Mouse (Mus musculus) kidney, postnatal 0 days (tissue): Measurements from ENCODE around the gene Dap3. TPM values are rescaled to one million over a fixed set of nuclear protein-coding genes. Genes with fewer than 3 reads are reported as not detected.

ENCODE experiments used
- ATAC-seq: fragments of 200-750 bp; cut with Nextera tagmentation; replicated peaks from 2 replicates; pipeline ENCODE4 v1.8.0; 2017; ENCODE audit warnings: low read depth, moderate number of reproducible peaks, moderate TSS enrichment, moderate library complexity; ENCODE audit not compliant: low FRiP score
- DNase-seq: peaks from one replicate; pipeline ENCODE4 v3.0.0-alpha.2; 2016; ENCODE audit warnings: low spot score
- H3K27ac ChIP-seq: fragments of 300-500 bp; sonication (generic); 2 replicates; pipeline ENCODE4 v1.5.1; 2014; ENCODE audit warnings: mild to moderate bottlenecking
- H3K27me3 ChIP-seq: fragments of 300-500 bp; sonication (generic); 2 replicates; pipeline ENCODE4 v1.6.1; 2014; ENCODE audit warnings: low read length, mixed read lengths; ENCODE audit not compliant: insufficient read depth
- H3K36me3 ChIP-seq: fragments of 300-500 bp; sonication (generic); 2 replicates; pipeline ENCODE4 v1.6.1; 2014; ENCODE audit warnings: low read length, mixed read lengths; ENCODE audit not compliant: insufficient read depth
- H3K4me1 ChIP-seq: fragments of 300-500 bp; sonication (generic); replicated peaks from 2 replicates; pipeline ENCODE4 v1.6.1; 2014; ENCODE audit warnings: antibody characterized with exemption, low read length, mixed read lengths; ENCODE audit not compliant: insufficient read depth
- H3K4me2 ChIP-seq: fragments of 300-500 bp; sonication (generic); 2 replicates; pipeline ENCODE4 v1.6.1; 2014; ENCODE audit warnings: mild to moderate bottlenecking, low read length, moderate library complexity, mixed read lengths
- H3K4me3 ChIP-seq: fragments of 300-500 bp; sonication (generic); replicated peaks from 2 replicates; pipeline ENCODE4 v1.5.1; 2014; ENCODE audit warnings: low read depth, low read length
- H3K9ac ChIP-seq: fragments of 300-500 bp; sonication (generic); 2 replicates; pipeline ENCODE4 v1.6.1; 2014; ENCODE audit warnings: low read depth, low read length
- H3K9me3 ChIP-seq: fragments of 300-500 bp; sonication (generic); replicated peaks from 2 replicates; pipeline ENCODE4 v1.6.1; 2016; ENCODE audit warnings: low read length, inconsistent platforms, mixed read lengths
- CTCF ChIP-seq: IDR thresholded peaks from 2 replicates; pipeline ENCODE4 v1.5.1; 2016; ENCODE audit warnings: antibody characterized with exemption, low read depth, mild to moderate bottlenecking, moderate library complexity
- WGBS: fragments of 180-500 bp; shearing (Covaris S2); extraction: QIAGEN DNeasy Blood & Tissue Kit; methylation state at CpG from one replicate; pipeline ENCODE4 v1.1.7; 2014; 5-methylcytosine and 5-hydroxymethylcytosine counted together
- polyA plus RNA-seq: library from polyadenylated mRNA; unstranded; fragments of >200 nt; fragmentation: Nextera tagmentation; extraction: Ambion mirVana; gene quantifications from 2 replicates; pipeline ENCODE4 v1.2.1, GENCODE M21; 2015

Gene Dap3
- polyA plus RNA-seq, 1 experiment from 2014 or later: 150 TPM

DNA sequence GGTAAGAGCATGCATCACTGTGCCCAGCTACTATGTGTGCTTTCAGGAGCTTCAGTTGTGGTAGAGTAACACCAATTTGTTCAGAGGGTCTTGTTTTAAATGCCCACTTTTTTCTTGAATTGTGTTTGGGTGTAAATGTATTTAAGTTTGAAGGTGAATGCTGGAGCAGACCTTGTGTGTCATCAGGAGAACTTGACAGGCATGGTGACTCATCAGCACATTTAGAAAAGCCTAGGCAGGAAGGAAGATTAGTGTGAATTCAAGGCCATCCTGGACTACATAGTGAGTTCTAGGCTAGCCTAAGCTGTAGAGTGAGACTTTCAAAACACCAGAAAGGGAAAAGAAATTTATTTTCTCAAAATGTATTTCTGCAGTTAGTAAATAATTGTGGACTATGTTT, 2.8 kb upstream of the Dap3 start:
- Histone ChIP-seq H3K4me3 (no peak overlapping the region), H3K27me3 (no peaks in the 10 kb centered on the region), H3K4me2 (no peak overlapping the region), H3K36me3 (no peaks in the 10 kb centered on the region), H3K4me1 (peaks cover 5% of the 10 kb centered on the region; the same call in 1 of the 2 replicates), H3K27ac (no peak overlapping the region), H3K9me3 (no peaks in the 10 kb centered on the region), H3K9ac (no peak overlapping the region)
- no peak for TF ChIP-seq CTCF
- DNase-seq: no peak
- ATAC-seq: no peak

DNA sequence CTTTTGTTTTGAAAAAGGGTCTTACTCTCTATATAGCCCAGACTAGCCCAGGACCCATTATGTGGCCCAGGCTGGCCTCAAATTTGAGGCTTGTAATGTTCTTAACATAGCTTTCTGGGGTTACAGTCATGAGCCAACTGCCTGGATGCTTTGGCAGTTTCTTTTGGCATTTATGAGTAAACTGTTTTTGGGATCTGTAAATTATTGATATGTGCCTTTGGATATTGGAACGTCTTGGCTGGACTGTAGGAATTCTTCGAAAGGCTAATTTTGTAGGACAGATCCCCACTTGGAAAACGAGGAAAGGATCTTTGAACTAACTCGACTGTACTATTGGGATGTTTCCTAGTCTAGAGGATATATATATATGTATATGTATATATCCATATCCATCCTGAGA, 2.3 kb upstream of the Dap3 start:
- 70% methylated on average over 4 of the region's 4 CpGs for WGBS
- TF ChIP-seq CTCF: no peak
- peaks cover 6% of the 10 kb centered on the region; the same call in 1 of the 2 replicates for H3K4me1 ChIP-seq
- ATAC-seq (no peak), DNase-seq (no peak)
- H3K9ac ChIP-seq: no peak overlapping the region
- H3K4me2 ChIP-seq: no peak overlapping the region
- H3K9me3 ChIP-seq: no peaks in the 10 kb centered on the region
- H3K36me3 ChIP-seq: no peaks in the 10 kb centered on the region
- H3K4me3 ChIP-seq: no peak overlapping the region
- no peak overlapping the region for H3K27ac ChIP-seq
- no peaks in the 10 kb centered on the region for H3K27me3 ChIP-seq

DNA sequence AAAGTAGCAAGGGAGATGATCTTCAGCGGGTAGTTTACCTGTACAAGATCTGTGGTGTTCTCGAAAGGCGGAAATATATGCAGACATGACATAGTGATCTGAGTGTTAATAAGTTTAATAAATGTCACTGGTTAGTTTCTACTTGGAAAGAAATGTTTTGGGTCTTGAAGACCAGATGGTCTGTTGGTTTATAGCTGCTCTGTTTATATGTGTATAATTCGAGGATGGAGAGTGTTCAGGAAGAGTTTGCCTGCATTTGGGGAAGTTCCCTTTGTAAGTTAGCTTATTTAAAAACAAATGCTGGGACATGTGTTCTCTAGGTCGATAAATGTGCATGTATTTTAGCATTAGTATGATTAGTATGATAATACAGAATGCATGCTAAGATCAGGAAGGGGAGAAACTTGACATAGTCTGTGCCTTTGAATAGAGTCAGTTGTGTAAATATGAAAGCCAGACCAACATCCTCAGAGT, 383 bp upstream of the Dap3 start:
- Histone ChIP-seq H3K9me3 (no peaks in the 10 kb centered on the region), H3K4me1 (peaks cover 6% of the 10 kb centered on the region; the same call in 1 of the 2 replicates), H3K36me3 (no peaks in the 10 kb centered on the region), H3K27ac (peak overlapping the region; percentile 99), H3K9ac (peak overlapping the region; percentile 80), H3K4me2 (peak overlapping the region; percentile 71), H3K27me3 (no peaks in the 10 kb centered on the region), H3K4me3 (peak overlapping the region; percentile 91)
- under 1% methylated on average over 5 of the region's 5 CpGs for WGBS
- ATAC-seq (no peak), DNase-seq (no peak)
- no peak for TF ChIP-seq CTCF

DNA sequence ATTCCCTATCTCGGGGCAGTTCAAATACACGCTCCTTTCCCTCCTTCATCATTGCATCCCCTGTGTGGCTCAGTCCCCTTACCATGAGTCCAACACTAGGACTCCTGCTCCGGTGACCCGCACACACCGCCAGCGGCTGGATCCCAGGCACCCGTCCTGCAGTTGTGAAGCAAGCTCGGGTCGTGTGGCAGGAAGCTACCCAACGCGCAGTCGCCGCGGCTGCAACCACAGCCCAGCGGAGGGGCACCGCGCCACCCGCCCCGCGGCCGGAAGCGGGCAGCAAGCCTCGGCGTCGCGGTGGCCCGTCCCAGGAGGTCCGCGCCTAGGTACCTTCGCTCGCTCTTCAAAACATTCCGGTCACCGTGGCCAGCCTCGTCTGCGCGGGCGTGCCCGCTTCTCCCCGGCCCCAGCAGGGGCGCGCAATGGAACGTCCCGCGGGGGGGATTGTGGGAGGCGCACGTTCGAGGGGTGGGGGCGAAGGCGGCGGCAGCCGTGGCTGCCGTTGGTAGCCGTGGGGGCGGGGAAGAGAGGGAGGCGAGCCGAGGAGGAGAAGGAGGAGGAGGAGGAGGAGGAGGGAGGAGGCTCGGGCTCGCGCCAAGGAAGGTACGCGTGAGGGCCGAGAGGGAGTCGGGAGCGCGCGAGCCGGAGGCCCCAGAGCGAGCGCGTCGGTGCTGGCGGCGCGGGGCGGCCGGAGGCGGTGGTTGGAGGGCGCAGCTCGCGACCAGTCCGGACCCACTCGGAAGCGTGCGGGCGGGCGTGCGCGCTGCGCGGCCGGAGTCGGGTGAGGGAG, 1.0 kb downstream of the Dap3 start:
- DNase-seq: peak; percentile 96
- ATAC-seq: peak; percentile 90
- H3K4me2 ChIP-seq: peak overlapping the region; percentile 71
- TF ChIP-seq CTCF: no peak
- 0% methylated on average over 65 of the region's 92 CpGs for WGBS
- peak overlapping the region; percentile 99 for H3K27ac ChIP-seq
- H3K9ac ChIP-seq: peak overlapping the region; percentile 80
- H3K9me3 ChIP-seq: no peaks in the 10 kb centered on the region
- H3K4me1 ChIP-seq: peaks cover 6% of the 10 kb centered on the region; the same call in 1 of the 2 replicates
- H3K36me3 ChIP-seq: no peaks in the 10 kb centered on the region
- H3K27me3 ChIP-seq: no peaks in the 10 kb centered on the region
- peak overlapping the region; percentile 91 for H3K4me3 ChIP-seq

- no peak for ATAC-seq
- Histone ChIP-seq H3K36me3 (peaks cover 20% of the 10 kb centered on the region), H3K9me3 (no peaks in the 10 kb centered on the region), H3K9ac (no peak overlapping the region), H3K27ac (no peak overlapping the region), H3K4me1 (peaks cover 3% of the 10 kb centered on the region; the same call in 1 of the 2 replicates), H3K4me3 (no peak overlapping the region), H3K4me2 (no peak overlapping the region), H3K27me3 (no peaks in the 10 kb centered on the region)
- TF ChIP-seq CTCF: no peak
- no peak for DNase-seq
- WGBS: 88% methylated on average over 4 of the region's 4 CpGs
Observed at GRCm38 (mm10) chr3:88944109-88944508, 6.9 kb downstream of the Dap3 start.

DNA sequence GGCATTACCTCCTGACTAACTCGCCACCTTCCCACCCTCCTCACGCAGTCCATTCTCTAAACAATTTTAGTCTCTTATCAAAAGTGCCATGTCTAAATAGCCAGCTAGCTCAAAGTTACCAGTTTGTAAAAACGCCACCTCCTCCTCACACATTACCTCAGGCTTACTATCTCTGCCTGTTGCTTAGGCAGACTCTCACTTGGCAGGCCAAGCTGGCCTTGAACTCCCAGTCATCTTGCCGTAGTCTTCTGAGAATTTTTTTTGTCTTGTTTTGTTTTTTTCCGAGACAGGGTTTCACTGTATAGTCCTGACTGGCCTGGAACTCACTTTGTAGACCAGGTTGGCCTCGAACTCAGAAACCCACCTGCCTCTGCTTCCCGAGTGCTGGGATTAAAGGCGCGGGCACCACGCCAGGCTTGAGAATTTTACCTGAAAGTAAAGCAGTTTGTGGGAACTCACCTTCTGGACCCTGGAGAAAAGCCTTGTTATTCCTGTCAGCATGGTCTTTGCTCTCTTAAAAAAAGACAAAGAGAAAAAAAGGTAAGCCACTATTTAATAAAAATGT, 8.6 kb downstream of the Dap3 start:
- H3K4me1 ChIP-seq: no peaks in the 10 kb centered on the region
- no peak overlapping the region for H3K4me2 ChIP-seq
- no peak for ATAC-seq
- H3K9ac ChIP-seq: no peak overlapping the region
- DNase-seq: no peak
- no peak overlapping the region for H3K27ac ChIP-seq
- TF ChIP-seq CTCF: no peak
- 94% methylated on average over 10 of the region's 10 CpGs for WGBS
- H3K27me3 ChIP-seq: no peaks in the 10 kb centered on the region
- H3K4me3 ChIP-seq: no peak overlapping the region
- no peaks in the 10 kb centered on the region for H3K9me3 ChIP-seq
- peaks cover 22% of the 10 kb centered on the region for H3K36me3 ChIP-seq
